Mouse (Mus musculus) hindbrain, embryonic 13.5 days (tissue): Measurements from ENCODE around the gene Kcnj11. TPM values are rescaled to one million over a fixed set of nuclear protein-coding genes. Genes with fewer than 3 reads are reported as not detected.

Source experiments
- ATAC-seq: fragments of 200-750 bp; cut with Nextera tagmentation; 2 replicates; pipeline ENCODE4 v1.8.0; 2017; ENCODE audit warnings: moderate TSS enrichment; ENCODE audit not compliant: low FRiP score
- H3K27ac ChIP-seq: fragments of 300-500 bp; sonication (generic); 2 replicates; pipeline ENCODE4 v1.5.1; 2015; ENCODE audit warnings: inconsistent platforms, mild to moderate bottlenecking, moderate library complexity
- H3K27me3 ChIP-seq: fragments of 300-500 bp; sonication (generic); 2 replicates; pipeline ENCODE4 v1.6.1; 2015; ENCODE audit warnings: mild to moderate bottlenecking, inconsistent platforms
- H3K36me3 ChIP-seq: fragments of 300-500 bp; sonication (generic); 2 replicates; pipeline ENCODE4 v1.6.1; 2015; ENCODE audit warnings: mild to moderate bottlenecking, inconsistent platforms
- H3K4me1 ChIP-seq: fragments of 300-500 bp; sonication (generic); replicated peaks from 2 replicates; pipeline ENCODE4 v1.6.1; 2015; ENCODE audit warnings: inconsistent platforms
- H3K4me2 ChIP-seq: fragments of 300-500 bp; sonication (generic); 2 replicates; pipeline ENCODE4 v1.6.1; 2015; ENCODE audit warnings: inconsistent platforms, mild to moderate bottlenecking, moderate library complexity
- H3K4me3 ChIP-seq: fragments of 300-500 bp; sonication (generic); 2 replicates; pipeline ENCODE4 v1.5.1; 2015; ENCODE audit warnings: mild to moderate bottlenecking, inconsistent platforms
- H3K9ac ChIP-seq: fragments of 300-500 bp; sonication (generic); 2 replicates; pipeline ENCODE4 v1.6.1; 2015; ENCODE audit warnings: mild to moderate bottlenecking, inconsistent platforms
- H3K9me3 ChIP-seq: fragments of 300-500 bp; sonication (generic); 2 replicates; pipeline ENCODE4 v1.6.1; 2016; ENCODE audit warnings: inconsistent platforms
- WGBS: fragments of 180-500 bp; shearing (Covaris S2); methylation state at CpG from one replicate; pipeline ENCODE4 v1.1.7; 2015; 5-methylcytosine and 5-hydroxymethylcytosine counted together
- polyA plus RNA-seq: library from polyadenylated mRNA; unstranded; fragments of >200 nt; fragmentation: Nextera tagmentation; extraction: Ambion mirVana; gene quantifications from 2 replicates; pipeline ENCODE4 v1.2.1, GENCODE M21; 2015

The Kcnj11 gene
- polyA plus RNA-seq, 1 experiment from 2014 or later, result 0.88 TPM

GRCm38 (mm10) chr7:46125340-46125739 is 24.8 kb upstream of the Kcnj11 start:
- Histone ChIP-seq H3K36me3 (0 out of 2 replicates have a peak, but pooled peaks cover 5% of the 10 kb centered on the region), H3K4me2 (no peak overlapping the region), H3K4me1 (peaks cover 46% of the 10 kb centered on the region), H3K9ac (no peak overlapping the region), H3K27ac (no peak overlapping the region), H3K4me3 (no peak overlapping the region), H3K27me3 (0 out of 2 replicates have a peak, but pooled peaks cover 4% of the 10 kb centered on the region), H3K9me3 (no peaks in the 10 kb centered on the region)
- 85% methylated on average over 11 of the region's 11 CpGs for WGBS
- no peak for ATAC-seq

DNA sequence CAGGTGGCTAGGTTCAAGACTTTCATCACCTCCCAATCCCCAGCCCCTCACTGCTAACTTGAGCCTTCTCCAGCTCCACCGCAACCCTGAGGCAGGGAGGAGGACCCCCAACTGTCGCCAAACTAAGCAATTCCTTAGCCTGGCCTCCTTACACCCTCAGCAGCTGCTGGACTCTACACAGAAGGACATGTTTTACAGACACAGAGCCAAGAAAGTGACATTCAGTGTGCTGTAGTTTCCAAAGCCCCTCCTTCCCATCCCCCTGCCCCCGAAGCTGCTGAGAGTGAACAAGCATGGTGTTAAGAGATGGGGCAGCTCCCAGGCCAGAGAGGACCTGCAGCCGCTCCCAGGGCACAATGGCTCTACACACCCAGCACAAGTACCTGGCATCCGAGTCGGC is 23.9 kb upstream of the Kcnj11 start:
- ATAC-seq, result no peak

GRCm38 (mm10) chr7:46122964-46123363 is 22.4 kb upstream of the Kcnj11 start:
- Histone ChIP-seq H3K4me2 (no peak overlapping the region), H3K4me1 (peaks cover 29% of the 10 kb centered on the region), H3K36me3 (0 out of 2 replicates have a peak, but pooled peaks cover 5% of the 10 kb centered on the region), H3K4me3 (no peak overlapping the region), H3K9ac (no peak overlapping the region), H3K27me3 (0 out of 2 replicates have a peak, but pooled peaks cover 4% of the 10 kb centered on the region), H3K27ac (no peak overlapping the region), H3K9me3 (no peaks in the 10 kb centered on the region)
- ATAC-seq, result no peak
- WGBS, result 44% methylated on average over 4 of the region's 4 CpGs

More for the DNA sequence above, 23.9 kb upstream of the Kcnj11 start:
- Histone ChIP-seq H3K4me2 (no peak overlapping the region), H3K27me3 (0 out of 2 replicates have a peak, but pooled peaks cover 4% of the 10 kb centered on the region), H3K27ac (no peak overlapping the region), H3K9ac (no peak overlapping the region), H3K36me3 (0 out of 2 replicates have a peak, but pooled peaks cover 5% of the 10 kb centered on the region), H3K4me3 (no peak overlapping the region), H3K4me1 (peaks cover 40% of the 10 kb centered on the region), H3K9me3 (no peaks in the 10 kb centered on the region)
- WGBS, result 76% methylated on average over 6 of the region's 6 CpGs

DNA sequence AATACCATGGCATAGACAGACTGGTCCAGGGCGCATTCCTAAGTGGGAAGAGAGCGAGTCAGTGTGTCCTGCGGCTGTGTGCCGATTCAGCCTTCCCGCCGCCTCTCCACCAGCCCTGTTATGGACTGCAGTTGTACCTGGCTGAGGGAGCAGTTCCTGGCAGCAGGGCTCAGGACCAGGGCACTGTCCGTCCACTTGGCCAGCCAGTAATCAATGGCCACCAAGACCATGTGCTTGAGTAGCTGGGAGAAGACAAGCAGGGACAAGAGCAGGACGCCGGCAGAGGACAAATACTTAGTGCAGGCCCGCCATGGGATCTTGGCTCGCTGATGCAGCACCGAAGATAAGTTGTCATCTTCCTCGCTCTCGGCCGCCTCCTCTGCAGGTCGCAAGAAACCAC is 16.5 kb upstream of the Kcnj11 start:
- 0 out of 2 replicates have a peak, but pooled peaks cover under 1% of the 10 kb centered on the region for H3K36me3 ChIP-seq
- ATAC-seq, result no peak
- no peak overlapping the region for H3K27ac ChIP-seq
- H3K4me2 ChIP-seq, result no peak overlapping the region
- no peak overlapping the region for H3K9ac ChIP-seq
- H3K9me3 ChIP-seq, result no peaks in the 10 kb centered on the region
- H3K4me3 ChIP-seq, result no peak overlapping the region
- 94% methylated on average over 16 of the region's 16 CpGs for WGBS
- H3K4me1 ChIP-seq, result peaks cover 33% of the 10 kb centered on the region
- no peaks in the 10 kb centered on the region for H3K27me3 ChIP-seq

- WGBS, result 71% methylated on average over 10 of the region's 10 CpGs
- Histone ChIP-seq H3K4me1 (peaks cover 33% of the 10 kb centered on the region), H3K4me2 (no peak overlapping the region), H3K27ac (no peak overlapping the region), H3K4me3 (no peak overlapping the region), H3K27me3 (no peaks in the 10 kb centered on the region), H3K9me3 (no peaks in the 10 kb centered on the region), H3K9ac (no peak overlapping the region), H3K36me3 (no peaks in the 10 kb centered on the region)
- no peak for ATAC-seq
These were observed 15.6 kb upstream of the Kcnj11 start for GRCm38 (mm10) chr7:46116118-46116581.

GRCm38 (mm10) chr7:46113435-46113834 is 12.9 kb upstream of the Kcnj11 start:
- Histone ChIP-seq H3K9me3 (no peaks in the 10 kb centered on the region), H3K4me2 (no peak overlapping the region), H3K27me3 (no peaks in the 10 kb centered on the region), H3K4me1 (peaks cover 33% of the 10 kb centered on the region), H3K4me3 (no peak overlapping the region), H3K36me3 (no peaks in the 10 kb centered on the region), H3K27ac (peak overlapping the region; percentile 56), H3K9ac (no peak overlapping the region)
- 48% methylated on average over 3 of the region's 3 CpGs for WGBS
- ATAC-seq, result peak; percentile 21; the same call in 1 of the 2 replicates

DNA sequence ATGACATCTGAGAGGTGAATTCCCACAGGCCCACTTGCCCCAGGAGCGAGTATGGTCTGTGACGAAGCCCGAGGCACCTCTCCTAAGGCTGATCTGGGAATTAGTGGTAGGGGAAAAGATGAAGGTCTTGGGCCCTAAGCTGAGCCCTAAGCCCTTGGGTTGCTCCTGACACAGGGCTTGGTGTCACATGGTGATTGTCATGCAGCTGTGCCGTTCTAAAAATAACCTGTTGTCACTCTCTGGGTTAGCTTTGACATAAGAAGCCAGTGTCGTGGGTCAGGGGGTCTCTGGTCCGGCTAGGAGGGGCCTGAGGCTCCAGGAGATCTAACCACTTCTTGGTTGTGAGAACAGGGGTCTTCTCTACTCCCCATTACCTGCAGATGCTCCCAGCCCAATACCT is 11.4 kb upstream of the Kcnj11 start:
- no peak overlapping the region for H3K4me3 ChIP-seq
- ATAC-seq, result no peak
- 75% methylated on average over 6 of the region's 6 CpGs for WGBS

GRCm38 (mm10) chr7:46111212-46111817 is 10.8 kb upstream of the Kcnj11 start:
- H3K27ac ChIP-seq, result no peak overlapping the region
- H3K9me3 ChIP-seq, result no peaks in the 10 kb centered on the region
- WGBS, result 81% methylated on average over 15 of the region's 15 CpGs
- no peak overlapping the region for H3K4me2 ChIP-seq
- H3K4me1 ChIP-seq, result peaks cover 30% of the 10 kb centered on the region
- no peaks in the 10 kb centered on the region for H3K36me3 ChIP-seq
- H3K27me3 ChIP-seq, result peaks cover 3% of the 10 kb centered on the region; the same call in 1 of the 2 replicates
- H3K4me3 ChIP-seq, result no peak overlapping the region
- no peak overlapping the region for H3K9ac ChIP-seq
- no peak for ATAC-seq

More for the DNA sequence above, 11.4 kb upstream of the Kcnj11 start:
- Histone ChIP-seq H3K4me2 (no peak overlapping the region), H3K27me3 (no peaks in the 10 kb centered on the region), H3K4me1 (peaks cover 33% of the 10 kb centered on the region), H3K36me3 (no peaks in the 10 kb centered on the region), H3K9me3 (no peaks in the 10 kb centered on the region), H3K9ac (no peak overlapping the region), H3K27ac (no peak overlapping the region)

GRCm38 (mm10) chr7:46110079-46110478 is 9.5 kb upstream of the Kcnj11 start:
- no peak overlapping the region for H3K4me2 ChIP-seq
- no peak overlapping the region for H3K9ac ChIP-seq
- peaks cover 3% of the 10 kb centered on the region; the same call in 1 of the 2 replicates for H3K27me3 ChIP-seq
- H3K27ac ChIP-seq, result no peak overlapping the region
- H3K4me3 ChIP-seq, result no peak overlapping the region
- no peak for ATAC-seq
- no peaks in the 10 kb centered on the region for H3K36me3 ChIP-seq
- 83% methylated on average over 3 of the region's 3 CpGs for WGBS
- peaks cover 24% of the 10 kb centered on the region for H3K4me1 ChIP-seq
- H3K9me3 ChIP-seq, result no peaks in the 10 kb centered on the region

- Histone ChIP-seq H3K4me3 (no peak overlapping the region), H3K4me2 (no peak overlapping the region), H3K36me3 (no peaks in the 10 kb centered on the region), H3K27me3 (peaks cover 3% of the 10 kb centered on the region; the same call in 1 of the 2 replicates), H3K9ac (no peak overlapping the region; the same call in 1 of the 2 replicates), H3K9me3 (no peaks in the 10 kb centered on the region), H3K4me1 (peaks cover 22% of the 10 kb centered on the region), H3K27ac (no peak overlapping the region)
- no peak for ATAC-seq
- 94% methylated on average over 7 of the region's 7 CpGs for WGBS
These were observed 4.9 kb upstream of the Kcnj11 start for GRCm38 (mm10) chr7:46105484-46105883.

GRCm38 (mm10) chr7:46104256-46104915 is 3.8 kb upstream of the Kcnj11 start:
- Histone ChIP-seq H3K27me3 (peaks cover 7% of the 10 kb centered on the region; the same call in 1 of the 2 replicates), H3K4me2 (no peak overlapping the region), H3K9me3 (no peaks in the 10 kb centered on the region), H3K36me3 (no peaks in the 10 kb centered on the region), H3K4me3 (no peak overlapping the region), H3K9ac (no peak overlapping the region), H3K27ac (peak overlapping the region; percentile 67), H3K4me1 (peaks cover 29% of the 10 kb centered on the region)
- no peak for ATAC-seq
- WGBS, result 73% methylated on average over 27 of the region's 27 CpGs

- Histone ChIP-seq H3K4me1 (peaks cover 29% of the 10 kb centered on the region), H3K27me3 (peaks cover 11% of the 10 kb centered on the region; the same call in 1 of the 2 replicates), H3K4me2 (no peak overlapping the region), H3K36me3 (no peaks in the 10 kb centered on the region), H3K9ac (no peak overlapping the region), H3K9me3 (no peaks in the 10 kb centered on the region), H3K4me3 (no peak overlapping the region), H3K27ac (peak overlapping the region; percentile 67)
- WGBS, result 86% methylated on average over 8 of the region's 8 CpGs
- ATAC-seq, result no peak
These were observed 3.2 kb upstream of the Kcnj11 start for GRCm38 (mm10) chr7:46103771-46104170.
